Mouse (Mus musculus) cerebral cortex, adult 2 months (tissue): ENCODE results near the gene Tmem116.

ENCODE experiments used
- WGBS: fragments of 180-500 bp; shearing (Covaris S2); methylation state at CpG from one replicate; pipeline ENCODE4 v1.1.7; 2018; 5-methylcytosine and 5-hydroxymethylcytosine counted together

Tmem116 gene

GRCm38 (mm10) chr5:121451644-121452025 is at the start of gene Tmem116:
TSS of gene Tmem116 (plus strand) at chr5:121451893.
- under 1% methylated on average over 17 of the region's 17 CpGs for WGBS

- 74% methylated on average over 8 of the region's 8 CpGs for WGBS
These were observed 43.8 kb upstream of the Tmem116 start for GRCm38 (mm10) chr5:121407856-121408255.

GRCm38 (mm10) chr5:121410975-121411374 is 40.7 kb upstream of the Tmem116 start:
- 80% methylated on average over 4 of the region's 4 CpGs for WGBS

- WGBS: 64% methylated on average over 9 of the region's 9 CpGs
These were observed 31.0 kb upstream of the Tmem116 start for GRCm38 (mm10) chr5:121420721-121421120.

- 56% methylated on average over 6 of the region's 6 CpGs for WGBS
These were observed 28.9 kb upstream of the Tmem116 start for GRCm38 (mm10) chr5:121422787-121423186.

GRCm38 (mm10) chr5:121423297-121423696 is 28.4 kb upstream of the Tmem116 start:
- WGBS: 89% methylated on average over 10 of the region's 10 CpGs

- WGBS: 58% methylated on average over 3 of the region's 3 CpGs
These were observed 22.7 kb upstream of the Tmem116 start for GRCm38 (mm10) chr5:121428954-121429353.

- 43% methylated on average over 5 of the region's 5 CpGs for WGBS
These were observed 13.6 kb upstream of the Tmem116 start for GRCm38 (mm10) chr5:121438131-121438530.

GRCm38 (mm10) chr5:121438756-121439155 is 12.9 kb upstream of the Tmem116 start:
- 83% methylated on average over 11 of the region's 11 CpGs for WGBS

- WGBS: 66% methylated on average over 3 of the region's 3 CpGs
These were observed 8.1 kb upstream of the Tmem116 start for GRCm38 (mm10) chr5:121443548-121443947.

GRCm38 (mm10) chr5:121444870-121445269 is 6.8 kb upstream of the Tmem116 start:
- WGBS: 78% methylated on average over 5 of the region's 5 CpGs

- 96% methylated on average over 3 of the region's 3 CpGs for WGBS
These were observed 3.2 kb upstream of the Tmem116 start for GRCm38 (mm10) chr5:121448450-121448849.

GRCm38 (mm10) chr5:121449976-121450375 is 1.7 kb upstream of the Tmem116 start:
- WGBS: 60% methylated on average over 6 of the region's 6 CpGs

- 64% methylated on average over 9 of the region's 9 CpGs for WGBS
These were observed 1.2 kb upstream of the Tmem116 start for GRCm38 (mm10) chr5:121450476-121450875.

GRCm38 (mm10) chr5:121451203-121451602 is 490 bp upstream of the Tmem116 start:
- WGBS: 11% methylated on average over 8 of the region's 8 CpGs

- WGBS: under 1% methylated on average over 88 of the region's 97 CpGs
These were observed 555 bp downstream of the Tmem116 start, which contains the start of gene Erp29 for GRCm38 (mm10) chr5:121452026-121452869. TSS of gene Erp29 (minus strand) at chr5:121452506.

- 2% methylated on average over 9 of the region's 9 CpGs for WGBS
These were observed 1.2 kb downstream of the Tmem116 start for GRCm38 (mm10) chr5:121452906-121453305.

GRCm38 (mm10) chr5:121453743-121454502 is 2.2 kb downstream of the Tmem116 start:
- 85% methylated on average over 13 of the region's 13 CpGs for WGBS

- WGBS: 90% methylated on average over 3 of the region's 3 CpGs
These were observed 2.8 kb downstream of the Tmem116 start for GRCm38 (mm10) chr5:121454503-121454782.

- WGBS: 79% methylated on average over 9 of the region's 9 CpGs
These were observed 4.0 kb downstream of the Tmem116 start for GRCm38 (mm10) chr5:121455510-121456265.

GRCm38 (mm10) chr5:121461339-121462170 is 9.9 kb downstream of the Tmem116 start:
- WGBS: 71% methylated on average over 4 of the region's 4 CpGs
